Mouse (Mus musculus): ENCODE data around the gene Gm28048.

DNA sequence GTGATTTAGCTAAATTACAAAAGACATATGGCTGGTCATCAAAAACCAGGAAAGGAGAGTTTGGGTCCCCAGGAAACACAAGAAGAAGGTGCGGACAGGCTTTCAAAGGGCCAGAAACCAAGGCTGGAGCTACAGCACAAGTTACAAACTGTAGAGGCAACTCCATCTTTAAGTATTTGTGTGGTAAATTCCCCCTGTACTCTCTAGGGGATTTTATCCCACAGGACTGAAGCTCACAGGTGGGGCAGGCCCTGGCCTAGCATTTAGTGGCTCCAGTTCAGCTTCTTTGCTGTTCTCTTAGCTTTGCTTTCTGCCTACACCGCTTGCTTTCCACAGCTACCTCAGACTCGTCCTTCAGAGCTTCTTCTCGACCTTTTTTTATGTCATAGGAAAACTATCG is 114.2 kb downstream of the Gm28048 start:
- TF ChIP-seq EP300 (IDR thresholded peaks at IDR 0.05; ENCODE audit: low read depth) (no peak), CTCF (IDR thresholded peaks at IDR 0.05; ENCODE audit: low read depth) (no peak)
